Mouse (Mus musculus) embryonic fibroblast, embryonic 13.5 days (primary cell): ENCODE measurements around the gene Gtse1.

Source experiments
- CTCF ChIP-seq: IDR thresholded peaks from 2 replicates; pipeline ENCODE4 v1.5.1; 2011; ENCODE audit warnings: mild to moderate bottlenecking, control low read depth, low read length, moderate library complexity, borderline replicate concordance; ENCODE audit not compliant: insufficient read depth
- POLR2A ChIP-seq: IDR thresholded peaks from 2 replicates; pipeline ENCODE4 v1.6.1; 2011; ENCODE audit warnings: low read depth, mild to moderate bottlenecking, control low read depth, low read length, moderate library complexity

- TF ChIP-seq CTCF, result no peak
- TF ChIP-seq POLR2A, result no peak
Measured at GRCm38 (mm10) chr15:85892498-85893118, 33.1 kb downstream of the Gtse1 start.
